Mouse (Mus musculus) left cerebral cortex, postnatal 10 days (tissue): ENCODE results near the gene Gm21970. TPM values are rescaled to one million over a fixed set of nuclear protein-coding genes. Genes with fewer than 3 reads are reported as not detected.

ENCODE experiments used
- DNase-seq, 2 experiments: peaks; one replicate each; pipeline ENCODE4 v3.0.0; 2021 to 2022; ENCODE audit warnings: low spot score in 2 of 2, mixed read lengths in 1 of 2; ENCODE audit errors: extremely low spot score in 1 of 2
- intact Hi-C: fragments of 180-260 bp; cut with DNase I; formaldehyde crosslinking; loops from one replicate; pipeline ENCODE4 v1.15.1; 2025
- total RNA-seq, 2 experiments: library from RNA; stranded (reverse); gene quantifications; 2 replicates each; pipeline ENCODE4 v1.2.3; 2021

Gm21970 gene
- total RNA-seq, 2 experiments from 2014 or later, result not detected

GRCm38 (mm10) chr16:91394826-91395410, 3.4 kb downstream of the Gm21970 start:
- DNase-seq, result no peak
- intact Hi-C loops, result no loop called here

- intact Hi-C loops, result no loop called here
- no peak for DNase-seq
These were observed 4.3 kb downstream of the Gm21970 start for GRCm38 (mm10) chr16:91395633-91396392.

- intact Hi-C loops, result no loop called here
- DNase-seq, result no peak
These were observed 5.5 kb downstream of the Gm21970 start for GRCm38 (mm10) chr16:91396844-91397537.

- no peak for DNase-seq
- intact Hi-C loops, result no loop called here
These were observed 6.5 kb downstream of the Gm21970 start for GRCm38 (mm10) chr16:91398030-91398429.

- no peak for DNase-seq
- intact Hi-C loops, result no loop called here
These were observed 7.4 kb downstream of the Gm21970 start for GRCm38 (mm10) chr16:91398944-91399343.

GRCm38 (mm10) chr16:91401569-91402165, 10.1 kb downstream of the Gm21970 start:
- no peak for DNase-seq
- intact Hi-C loops, result no loop called here

GRCm38 (mm10) chr16:91403784-91404183, 12.3 kb downstream of the Gm21970 start:
- no peak for DNase-seq
- intact Hi-C loops, result no loop called here

- intact Hi-C loops, result no loop called here
- DNase-seq, result no peak
These were observed 12.7 kb downstream of the Gm21970 start for GRCm38 (mm10) chr16:91404187-91404586.

GRCm38 (mm10) chr16:91404828-91405577, 13.5 kb downstream of the Gm21970 start:
- intact Hi-C loops, result no loop called here
- no peak for DNase-seq

GRCm38 (mm10) chr16:91405640-91406584, 14.4 kb downstream of the Gm21970 start, which contains the start of gene Il10rb:
Gene Il10rb (plus strand): TSS chr16:91406164.
- intact Hi-C loops, result no loop called here

GRCm38 (mm10) chr16:91406585-91407220, 15.2 kb downstream of the Gm21970 start:
- intact Hi-C loops, result no loop called here
- peak in 1 of 2 experiments; percentile 55 for DNase-seq

More at GRCm38 (mm10) chr16:91405640-91406584, 14.4 kb downstream of the Gm21970 start, which contains the start of gene Il10rb:
- peak in 1 of 2 experiments; percentile 85 for DNase-seq

- intact Hi-C loops, result no loop called here
- DNase-seq, result no peak
These were observed 21.8 kb downstream of the Gm21970 start for GRCm38 (mm10) chr16:91413102-91413844.

GRCm38 (mm10) chr16:91415391-91416189, 24.1 kb downstream of the Gm21970 start:
- intact Hi-C loops, result no loop called here
- DNase-seq, result no peak

GRCm38 (mm10) chr16:91416357-91416756, 24.8 kb downstream of the Gm21970 start:
- DNase-seq, result no peak
- intact Hi-C loops, result no loop called here

- intact Hi-C loops, result no loop called here
- no peak for DNase-seq
These were observed 25.4 kb downstream of the Gm21970 start for GRCm38 (mm10) chr16:91416938-91417337.

- intact Hi-C loops, result no loop called here
- DNase-seq, result no peak
These were observed 27.0 kb downstream of the Gm21970 start for GRCm38 (mm10) chr16:91418531-91418930.
